Mouse (Mus musculus): ENCODE data around the gene Ccdc57. TPM values are rescaled to one million over a fixed set of nuclear protein-coding genes. Genes with fewer than 3 reads are reported as not detected.

Ccdc57 gene
- total RNA-seq (2014; fragmentation: Nextera tagmentation), result 4.2 and 7.0 TPM in 2 replicates
- total RNA-seq (2017), result 2.5 and 2.6 TPM in 2 replicates
- 2.6 and 2.8 TPM in 2 replicates for polyA plus RNA-seq (2012)

DNA sequence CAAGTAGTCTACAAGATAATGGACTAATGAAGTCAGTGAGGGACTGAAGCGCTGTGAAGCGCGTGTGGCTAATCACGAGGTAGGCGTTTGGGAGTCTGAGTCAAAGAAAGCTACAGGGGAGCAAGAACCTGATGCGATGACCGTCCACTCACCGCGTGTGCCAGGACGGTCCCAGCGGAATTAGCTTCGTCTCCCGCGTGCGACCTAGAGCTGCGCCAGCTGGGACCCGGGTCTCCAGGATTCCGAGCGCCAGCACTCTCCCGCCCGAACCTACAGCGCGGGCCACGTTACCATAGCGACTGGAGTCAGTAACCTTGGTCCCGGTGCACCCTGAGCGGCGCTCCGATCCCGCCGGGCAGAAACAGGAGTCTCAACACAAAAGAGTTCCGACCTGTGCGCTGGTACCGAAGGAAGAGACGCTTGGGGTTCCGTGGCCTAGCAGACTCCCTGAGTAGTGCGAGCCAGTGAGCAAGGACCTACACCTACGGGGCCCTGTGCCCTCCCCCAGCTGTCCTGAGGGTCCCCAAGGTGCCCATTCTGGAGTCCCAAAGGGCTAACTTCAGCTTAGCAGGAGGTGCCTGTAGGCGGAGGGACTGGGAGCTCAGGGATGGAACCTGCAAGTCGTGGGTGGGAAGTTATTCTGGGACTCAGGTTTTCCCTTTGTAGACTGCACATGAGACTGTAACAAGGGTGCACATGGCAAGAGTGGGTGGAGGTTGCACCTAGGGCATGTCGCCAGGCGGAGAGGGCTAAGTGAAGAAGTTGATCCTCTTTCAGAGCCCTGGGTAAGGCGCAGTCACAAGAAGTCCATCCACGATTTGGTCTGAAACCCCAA is at the start of gene Ccdc57:
Gene Ccdc57 (minus strand): TSS at position 309 of the 835 bp plus-strand sequence.
- peaks cover 3% of the 10 kb centered on the region for H3K27me3 ChIP-seq (ENCODE audit: insufficient read depth, low read length)
- peak; percentile 70 for ATAC-seq (ENCODE audit: extremely low read depth, insufficient number of reproducible peaks, low FRiP score, poor library complexity, severe bottlenecking)
- DNase-seq (ENCODE audit: low spot score), result peak; percentile 43
- no peak for TF ChIP-seq CTCF (IDR thresholded peaks at IDR 0.05; ENCODE audit: low read depth, low read length)
- no peak for TF ChIP-seq GATA2 (IDR thresholded peaks at IDR 0.05; ENCODE audit: borderline replicate concordance, low read depth, low read length)
- no peak for TF ChIP-seq TAL1 (conservative IDR thresholded peaks at IDR 0.05; ENCODE audit: low read depth, low read length)
- TF ChIP-seq GATA1 (IDR thresholded peaks at IDR 0.05; ENCODE audit: borderline replicate concordance, low read length), result no peak
- TF ChIP-seq POLR2AphosphoS5 (IDR thresholded peaks at IDR 0.05; ENCODE audit: insufficient replicate concordance, low read depth, low read length), result no peak
- H3K9me3 ChIP-seq (replicated peaks), result no peaks in the 10 kb centered on the region
- H3K4me3 ChIP-seq (ENCODE audit: low read depth, low read length), result peak within 1 kb of the TSS; percentile 76
- H3K36me3 ChIP-seq (replicated peaks), result peaks cover 11% of the 10 kb centered on the region
- H3K4me1 ChIP-seq (ENCODE audit: insufficient read depth, low read depth, low read length), result peaks cover 7% of the 10 kb centered on the region

DNA sequence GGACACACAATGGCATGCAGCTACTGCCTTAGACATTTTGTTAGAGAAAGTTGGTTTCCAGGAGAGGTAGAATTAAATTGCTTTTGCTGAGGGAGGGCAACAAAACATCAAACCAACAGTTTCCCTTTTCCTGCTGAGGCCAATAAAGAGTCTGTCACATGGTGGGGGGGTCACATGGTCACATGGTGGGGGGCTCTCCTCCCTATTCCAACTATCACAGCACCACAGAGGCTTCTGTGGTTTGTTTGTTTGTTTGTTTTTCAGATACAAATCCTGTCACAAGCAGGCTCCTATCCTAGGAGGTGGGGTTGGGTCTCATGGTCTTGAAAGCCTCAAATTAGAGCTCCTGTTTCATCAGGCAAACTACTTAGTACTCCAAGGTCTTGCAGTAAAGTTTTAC is 49.8 kb upstream of the Ccdc57 start:
- no peak for ATAC-seq (ENCODE audit: extremely low read depth, insufficient number of reproducible peaks, low FRiP score, poor library complexity, severe bottlenecking)
- Histone ChIP-seq H3K9me3 (replicated peaks) (no peaks in the 10 kb centered on the region), H3K27me3 (ENCODE audit: insufficient read depth, low read length) (no peaks in the 10 kb centered on the region), H3K4me1 (ENCODE audit: insufficient read depth, low read depth, low read length) (peaks cover 82% of the 10 kb centered on the region), H3K36me3 (replicated peaks) (peaks cover 93% of the 10 kb centered on the region), H3K4me3 (ENCODE audit: low read depth, low read length) (no peak overlapping the region)
- TF ChIP-seq GATA2 (IDR thresholded peaks at IDR 0.05; ENCODE audit: borderline replicate concordance, low read depth, low read length) (no peak), POLR2AphosphoS5 (IDR thresholded peaks at IDR 0.05; ENCODE audit: insufficient replicate concordance, low read depth, low read length) (no peak), TAL1 (conservative IDR thresholded peaks at IDR 0.05; ENCODE audit: low read depth, low read length) (no peak), CTCF (IDR thresholded peaks at IDR 0.05; ENCODE audit: low read depth, low read length) (no peak), GATA1 (IDR thresholded peaks at IDR 0.05; ENCODE audit: borderline replicate concordance, low read length) (no peak)
- DNase-seq (ENCODE audit: low spot score), result no peak

DNA sequence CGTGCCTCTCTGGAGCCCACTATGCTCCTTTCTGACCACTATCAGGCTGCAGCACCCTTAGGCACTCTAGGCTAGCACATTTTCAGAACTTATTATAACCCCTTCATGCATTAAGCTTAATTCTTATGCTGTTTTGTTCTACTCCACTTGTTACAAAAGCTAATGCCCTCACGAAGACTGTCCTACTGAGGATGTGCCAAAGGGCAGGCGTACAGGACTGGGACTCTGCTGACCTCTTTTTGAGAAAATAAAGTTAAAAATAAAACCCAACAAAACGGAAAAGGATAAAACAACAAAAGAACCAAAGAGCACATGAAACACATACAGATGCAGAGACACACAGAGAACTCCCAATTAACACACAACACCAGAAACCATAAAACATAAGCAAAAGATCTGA is 49.0 kb upstream of the Ccdc57 start:
- no peak for DNase-seq (ENCODE audit: low spot score)
- Histone ChIP-seq H3K4me1 (ENCODE audit: insufficient read depth, low read depth, low read length) (peaks cover 80% of the 10 kb centered on the region), H3K9me3 (replicated peaks) (no peaks in the 10 kb centered on the region), H3K27me3 (ENCODE audit: insufficient read depth, low read length) (no peaks in the 10 kb centered on the region), H3K36me3 (replicated peaks) (peaks cover 93% of the 10 kb centered on the region), H3K4me3 (ENCODE audit: low read depth, low read length) (no peak overlapping the region)
- TF ChIP-seq POLR2AphosphoS5 (IDR thresholded peaks at IDR 0.05; ENCODE audit: insufficient replicate concordance, low read depth, low read length) (no peak), GATA1 (IDR thresholded peaks at IDR 0.05; ENCODE audit: borderline replicate concordance, low read length) (no peak), GATA2 (IDR thresholded peaks at IDR 0.05; ENCODE audit: borderline replicate concordance, low read depth, low read length) (no peak), CTCF (IDR thresholded peaks at IDR 0.05; ENCODE audit: low read depth, low read length) (no peak), TAL1 (conservative IDR thresholded peaks at IDR 0.05; ENCODE audit: low read depth, low read length) (no peak)
- no peak for ATAC-seq (ENCODE audit: extremely low read depth, insufficient number of reproducible peaks, low FRiP score, poor library complexity, severe bottlenecking)

DNA sequence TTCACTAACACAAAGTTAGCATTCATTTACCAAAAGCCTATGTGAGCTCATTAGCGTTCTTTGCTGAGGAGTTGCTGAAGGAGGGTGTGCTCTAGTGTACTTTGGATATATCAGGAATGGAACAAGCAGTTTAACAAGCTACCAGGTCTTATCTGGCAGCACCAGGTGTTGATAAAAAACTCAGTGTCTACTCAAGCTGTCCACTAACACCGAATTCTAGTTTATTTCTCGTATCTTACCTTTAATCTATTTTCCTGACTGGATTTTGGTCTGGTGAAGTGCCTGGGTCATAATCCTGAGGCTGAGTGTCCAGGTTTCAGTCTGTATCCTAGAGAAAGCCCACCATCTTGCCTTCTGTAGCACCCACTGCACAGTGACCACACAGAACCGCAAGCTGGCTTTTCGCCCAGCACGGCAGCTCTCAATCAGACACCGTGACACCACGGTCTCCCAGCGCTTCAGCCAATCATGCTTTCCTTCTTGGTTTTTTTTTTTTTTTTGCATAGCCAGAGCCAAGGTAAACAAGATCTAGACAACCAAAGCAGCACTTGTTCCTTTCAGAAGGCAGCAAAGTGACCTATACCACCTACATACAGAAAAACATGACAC is 47.9 kb upstream of the Ccdc57 start:
- Histone ChIP-seq H3K9me3 (replicated peaks) (no peaks in the 10 kb centered on the region), H3K4me1 (ENCODE audit: insufficient read depth, low read depth, low read length) (peaks cover 74% of the 10 kb centered on the region), H3K27me3 (ENCODE audit: insufficient read depth, low read length) (no peaks in the 10 kb centered on the region), H3K36me3 (replicated peaks) (peaks cover 92% of the 10 kb centered on the region), H3K4me3 (ENCODE audit: low read depth, low read length) (peak overlapping the region; percentile 39; the same call in 1 of the 2 replicates)
- ATAC-seq (ENCODE audit: extremely low read depth, insufficient number of reproducible peaks, low FRiP score, poor library complexity, severe bottlenecking) (peak; percentile 67), DNase-seq (ENCODE audit: low spot score) (peak; percentile 54)
- TF ChIP-seq CTCF (IDR thresholded peaks at IDR 0.05; ENCODE audit: low read depth, low read length) (no peak), TAL1 (conservative IDR thresholded peaks at IDR 0.05; ENCODE audit: low read depth, low read length) (peak; percentile 80), GATA1 (IDR thresholded peaks at IDR 0.05; ENCODE audit: borderline replicate concordance, low read length) (no peak)

DNA sequence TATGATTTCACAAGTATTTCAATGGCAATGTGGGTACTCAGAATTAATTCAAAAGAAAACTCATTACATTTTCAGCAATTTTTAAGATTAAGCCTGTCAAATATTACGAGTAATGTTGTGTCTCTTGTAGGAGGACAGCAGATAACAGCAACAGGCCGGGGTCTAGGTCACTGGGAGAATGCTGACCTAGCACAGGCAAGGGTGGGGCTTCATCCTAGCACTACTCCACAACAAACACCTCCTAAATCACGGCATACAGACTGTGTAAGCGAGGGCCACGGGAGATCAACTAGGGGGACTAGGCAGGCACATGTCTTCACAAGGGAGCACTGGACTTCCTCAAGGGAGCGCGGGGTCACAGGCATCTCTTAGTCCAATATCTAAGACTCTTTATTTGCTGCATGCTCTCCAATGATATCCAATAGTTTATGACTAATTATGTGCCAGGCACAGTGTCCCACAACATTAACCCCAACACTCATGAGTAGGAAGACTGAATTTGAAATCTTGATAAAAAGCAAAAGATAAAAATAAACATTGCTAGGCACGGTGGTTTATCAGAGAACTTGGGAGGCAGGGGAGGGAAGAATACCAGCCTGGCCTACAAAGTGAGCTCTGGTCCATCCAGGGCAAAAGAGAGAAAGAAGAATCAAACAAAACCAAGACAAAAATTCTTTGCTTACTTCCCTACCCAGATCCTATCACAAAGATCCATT is 47.2 kb upstream of the Ccdc57 start:
- Histone ChIP-seq H3K9me3 (replicated peaks) (no peaks in the 10 kb centered on the region), H3K36me3 (replicated peaks) (peaks cover 92% of the 10 kb centered on the region), H3K4me1 (ENCODE audit: insufficient read depth, low read depth, low read length) (peaks cover 72% of the 10 kb centered on the region), H3K27me3 (ENCODE audit: insufficient read depth, low read length) (no peaks in the 10 kb centered on the region), H3K4me3 (ENCODE audit: low read depth, low read length) (peak overlapping the region; percentile 24; the same call in 1 of the 2 replicates)
- TF ChIP-seq GATA2 (IDR thresholded peaks at IDR 0.05; ENCODE audit: borderline replicate concordance, low read depth, low read length), result no peak
- no peak for TF ChIP-seq TAL1 (conservative IDR thresholded peaks at IDR 0.05; ENCODE audit: low read depth, low read length)
- TF ChIP-seq GATA1 (IDR thresholded peaks at IDR 0.05; ENCODE audit: borderline replicate concordance, low read length), result no peak
- TF ChIP-seq CTCF (IDR thresholded peaks at IDR 0.05; ENCODE audit: low read depth, low read length), result no peak
- TF ChIP-seq POLR2AphosphoS5 (IDR thresholded peaks at IDR 0.05; ENCODE audit: insufficient replicate concordance, low read depth, low read length), result no peak
- DNase-seq (ENCODE audit: low spot score) (no peak), ATAC-seq (ENCODE audit: extremely low read depth, insufficient number of reproducible peaks, low FRiP score, poor library complexity, severe bottlenecking) (no peak)

DNA sequence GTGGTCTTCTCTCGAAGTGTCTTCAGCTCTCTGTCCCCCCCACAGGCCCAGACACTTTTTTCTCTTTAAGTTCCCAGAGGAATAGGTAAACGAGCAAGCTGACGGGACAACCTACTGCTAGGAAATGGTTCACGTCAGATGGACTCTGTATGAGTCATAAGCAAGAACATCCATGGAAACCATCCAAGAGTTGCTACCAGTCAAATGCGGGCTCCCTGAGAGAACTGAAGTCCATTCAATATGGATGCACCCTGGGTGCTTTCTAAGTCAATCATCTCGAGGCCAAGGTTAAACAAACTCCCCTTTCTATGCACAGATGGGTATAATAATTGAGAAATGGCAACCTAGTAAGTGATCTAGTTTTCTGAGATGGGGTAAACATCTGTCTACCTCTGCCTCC is 40.6 kb upstream of the Ccdc57 start:
- no peak for ATAC-seq (ENCODE audit: extremely low read depth, insufficient number of reproducible peaks, low FRiP score, poor library complexity, severe bottlenecking)
- Histone ChIP-seq H3K36me3 (replicated peaks) (peaks cover 99% of the 10 kb centered on the region), H3K4me3 (ENCODE audit: low read depth, low read length) (no peak overlapping the region), H3K9me3 (replicated peaks) (no peaks in the 10 kb centered on the region), H3K4me1 (ENCODE audit: insufficient read depth, low read depth, low read length) (peaks cover 16% of the 10 kb centered on the region), H3K27me3 (ENCODE audit: insufficient read depth, low read length) (no peaks in the 10 kb centered on the region)
- DNase-seq (ENCODE audit: low spot score), result no peak
- TF ChIP-seq POLR2AphosphoS5 (IDR thresholded peaks at IDR 0.05; ENCODE audit: insufficient replicate concordance, low read depth, low read length) (no peak), GATA1 (IDR thresholded peaks at IDR 0.05; ENCODE audit: borderline replicate concordance, low read length) (no peak), TAL1 (conservative IDR thresholded peaks at IDR 0.05; ENCODE audit: low read depth, low read length) (no peak), CTCF (IDR thresholded peaks at IDR 0.05; ENCODE audit: low read depth, low read length) (no peak), GATA2 (IDR thresholded peaks at IDR 0.05; ENCODE audit: borderline replicate concordance, low read depth, low read length) (no peak)
